Mouse (Mus musculus) cerebellum, adult 11-12 months (tissue): ENCODE measurements at regions not wholly inside any gene's neighbourhood (a gene's known extent, or its start where the extent isn't known, plus 50 kb on each side); places are given as distances from the start of the nearest gene placed in this dataset.
"Not testable (repeated sequence)": the region's sequence is repeated elsewhere in the genome, so short reads cannot be mapped to it uniquely, and the experiment has no call there.

Experiments used
- DNase-seq: peaks from one replicate; pipeline ENCODE4 v3.0.0; 2022

- no peak for DNase-seq
These were observed 188.9 kb upstream of the Pfkp start for GRCm38 (mm10) chr13:6837446-6837845.

- DNase-seq = no peak
These were observed 188.5 kb upstream of the Pfkp start for GRCm38 (mm10) chr13:6837075-6837422.

GRCm38 (mm10) chr13:6836351-6837074 is 187.9 kb upstream of the Pfkp start:
- peak; percentile 9 for DNase-seq

- DNase-seq = no peak
These were observed 181.3 kb upstream of the Pfkp start for GRCm38 (mm10) chr13:6829882-6830281.

GRCm38 (mm10) chr13:6829346-6829745 is 180.8 kb upstream of the Pfkp start:
- no peak for DNase-seq

- DNase-seq = not testable (repeated sequence)
These were observed 180.2 kb upstream of the Pfkp start for GRCm38 (mm10) chr13:6828601-6829330.

- DNase-seq = no peak
These were observed 153.9 kb upstream of the Pfkp start for GRCm38 (mm10) chr13:6802243-6803157.

GRCm38 (mm10) chr13:6767936-6768588 is 119.5 kb upstream of the Pfkp start:
- DNase-seq = no peak

GRCm38 (mm10) chr13:6757151-6757550 is 108.6 kb upstream of the Pfkp start:
- no peak for DNase-seq

- no peak for DNase-seq
These were observed 103.0 kb upstream of the Pfkp start for GRCm38 (mm10) chr13:6751599-6751998.

GRCm38 (mm10) chr13:6751149-6751548 is 102.6 kb upstream of the Pfkp start:
- no peak for DNase-seq

GRCm38 (mm10) chr13:6741916-6742315 is 93.3 kb upstream of the Pfkp start:
- no peak for DNase-seq

GRCm38 (mm10) chr13:6736984-6737566 is 88.5 kb upstream of the Pfkp start:
- no peak for DNase-seq
